Mouse (Mus musculus): ENCODE measurements around the gene Smim5. TPM values are rescaled to one million over a fixed set of nuclear protein-coding genes. Genes with fewer than 3 reads are reported as not detected.
"Not testable (repeated sequence)": the region's sequence is repeated elsewhere in the genome, so short reads cannot be mapped to it uniquely, and the experiment has no call there.

The Smim5 gene
- total RNA-seq (2017) = 1.2 and 2.6 TPM in 2 replicates

- no peak for ATAC-seq (ENCODE audit: extremely low read depth, insufficient number of reproducible peaks, low FRiP score, poor library complexity, severe bottlenecking)
Observed at GRCm38 (mm10) chr11:115899486-115900266, at the start of gene Smim5. Smim5 (plus strand) TSS chr11:115899966.

DNA sequence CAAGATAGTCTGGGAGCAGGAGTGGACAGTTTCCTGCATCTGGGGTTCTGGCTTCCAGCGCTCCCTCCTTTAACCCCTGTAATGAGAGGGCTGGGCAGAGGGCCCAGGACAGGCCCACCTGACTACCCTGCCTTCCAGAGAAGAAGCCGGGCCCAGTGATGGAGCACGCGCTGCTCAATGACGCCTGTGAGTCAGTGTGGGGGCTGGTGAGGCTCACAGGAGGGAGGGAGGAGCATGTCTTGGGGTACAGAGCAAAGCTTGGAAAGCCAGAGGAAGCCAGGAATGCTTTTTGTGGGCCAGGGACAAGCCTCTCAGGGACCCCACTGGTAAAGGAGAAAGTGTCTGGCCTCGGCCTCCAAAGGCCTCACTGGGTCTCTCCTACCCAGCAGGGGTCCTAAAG lies 45.1 kb upstream of the Smim5 start:
- no peak for ATAC-seq (ENCODE audit: extremely low read depth, insufficient number of reproducible peaks, low FRiP score, poor library complexity, severe bottlenecking)

DNA sequence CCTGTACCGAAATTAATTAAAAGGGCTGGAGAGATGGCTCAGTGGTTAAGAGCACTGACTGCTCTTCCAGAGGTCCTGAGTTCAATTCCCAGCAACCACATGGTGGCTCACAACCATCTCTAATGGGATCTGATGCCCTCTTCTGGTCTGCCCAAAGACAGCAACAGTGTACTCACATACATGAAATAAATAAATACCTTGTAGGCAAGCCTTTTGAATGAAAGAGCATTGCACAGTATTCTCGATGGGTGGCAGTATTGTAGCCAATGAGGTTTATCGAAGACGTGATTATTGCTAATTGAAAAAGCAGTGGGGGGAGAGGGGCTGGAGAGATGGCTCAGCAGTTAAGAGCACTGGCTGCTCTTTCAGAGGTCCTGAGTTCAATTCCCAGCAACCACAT lies 42.6 kb upstream of the Smim5 start:
- ATAC-seq (ENCODE audit: extremely low read depth, insufficient number of reproducible peaks, low FRiP score, poor library complexity, severe bottlenecking) = not testable (repeated sequence)

- ATAC-seq (ENCODE audit: extremely low read depth, insufficient number of reproducible peaks, low FRiP score, poor library complexity, severe bottlenecking) = no peak
Observed at GRCm38 (mm10) chr11:115857936-115858335, 41.8 kb upstream of the Smim5 start.

DNA sequence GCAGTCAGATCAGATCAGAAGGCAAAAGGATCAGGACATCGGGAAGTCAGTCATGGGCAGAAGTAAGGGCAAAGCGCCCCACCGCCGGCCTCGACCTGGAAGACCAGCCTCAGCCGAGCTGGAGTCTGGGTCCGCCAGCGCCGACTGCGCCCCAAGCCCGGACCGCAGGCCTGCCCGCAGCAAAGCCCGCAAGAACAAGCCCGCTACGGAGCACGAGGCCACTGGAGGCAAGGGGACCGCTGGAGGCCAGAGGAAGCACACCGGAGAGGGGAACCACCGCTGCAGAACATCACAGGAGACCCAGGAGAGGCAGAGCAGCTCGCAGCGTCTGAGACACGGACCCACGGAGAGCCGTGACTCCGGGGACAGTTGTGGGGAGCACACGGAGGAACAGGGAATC lies 41.4 kb upstream of the Smim5 start, which contains the start of gene Myo15b:
Myo15b (plus strand) TSS at position 53 of the 400 bp plus-strand sequence.
- ATAC-seq (ENCODE audit: extremely low read depth, insufficient number of reproducible peaks, low FRiP score, poor library complexity, severe bottlenecking) = no peak

GRCm38 (mm10) chr11:115859143-115859945 lies 40.4 kb upstream of the Smim5 start:
- peak; percentile 57 for ATAC-seq (ENCODE audit: extremely low read depth, insufficient number of reproducible peaks, low FRiP score, poor library complexity, severe bottlenecking)

DNA sequence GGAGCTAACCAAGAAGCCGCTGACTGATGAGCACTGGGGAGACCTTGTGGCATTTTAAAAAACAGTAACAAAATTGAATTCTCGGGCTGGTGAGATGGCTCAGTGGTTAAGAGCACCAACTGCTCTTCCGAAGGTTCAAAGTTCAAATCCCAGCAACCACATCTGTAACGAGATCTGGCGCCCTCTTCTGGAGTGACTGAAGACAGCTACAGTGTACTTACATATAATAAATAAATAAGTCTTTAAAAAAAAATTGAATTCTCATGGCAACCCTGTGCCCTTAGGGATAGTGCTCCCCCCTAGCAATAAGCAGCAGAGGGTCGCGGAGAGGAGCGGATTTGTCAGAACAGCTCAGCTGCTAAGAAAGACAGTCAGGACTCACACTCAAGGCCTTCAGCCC lies 35.9 kb upstream of the Smim5 start:
- ATAC-seq (ENCODE audit: extremely low read depth, insufficient number of reproducible peaks, low FRiP score, poor library complexity, severe bottlenecking) = no peak

- no peak for ATAC-seq (ENCODE audit: extremely low read depth, insufficient number of reproducible peaks, low FRiP score, poor library complexity, severe bottlenecking)
Observed at GRCm38 (mm10) chr11:115869393-115869792, 30.4 kb upstream of the Smim5 start.

DNA sequence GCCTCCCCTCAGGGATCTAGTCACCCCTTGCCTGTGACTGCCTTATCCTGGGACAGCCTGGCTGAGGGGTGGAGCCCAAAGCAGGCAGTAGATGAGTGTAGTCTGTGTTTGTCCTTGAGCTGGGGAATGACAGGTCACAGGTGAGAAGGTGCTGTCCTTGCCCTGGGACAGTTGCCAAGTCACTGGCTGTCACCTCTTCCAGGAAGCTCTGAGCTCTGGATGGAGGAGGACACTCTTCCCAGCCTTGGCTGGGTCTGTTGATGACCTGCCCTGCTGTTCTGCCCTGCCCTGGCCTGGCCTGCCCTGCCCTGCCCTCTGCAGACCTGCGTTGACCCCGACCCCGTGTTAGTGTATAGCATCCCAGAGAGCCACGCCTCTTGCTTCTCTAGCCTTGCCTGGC lies 27.3 kb upstream of the Smim5 start:
- ATAC-seq (ENCODE audit: extremely low read depth, insufficient number of reproducible peaks, low FRiP score, poor library complexity, severe bottlenecking) = no peak

DNA sequence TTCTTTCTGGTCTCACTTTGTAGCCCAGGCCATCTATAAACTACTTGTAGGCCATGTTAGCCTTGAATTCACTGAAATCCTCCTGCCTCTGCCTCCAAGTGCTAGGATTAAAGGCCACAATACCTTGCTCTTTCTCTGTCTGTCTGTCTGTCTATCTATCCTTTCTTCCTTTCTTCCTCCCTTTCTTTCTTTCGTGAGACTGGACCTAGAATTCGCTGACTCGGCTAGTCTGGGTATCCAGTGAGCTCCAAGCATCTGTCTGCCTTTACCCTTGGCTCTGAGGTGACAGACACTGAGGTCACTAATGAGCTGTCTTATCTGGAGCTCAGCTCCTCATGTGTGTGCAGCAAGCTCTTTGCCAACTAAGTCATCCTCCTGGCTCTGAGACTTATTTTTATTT lies 23.8 kb upstream of the Smim5 start:
- ATAC-seq (ENCODE audit: extremely low read depth, insufficient number of reproducible peaks, low FRiP score, poor library complexity, severe bottlenecking) = no peak

GRCm38 (mm10) chr11:115876438-115876837 lies 23.3 kb upstream of the Smim5 start:
- ATAC-seq (ENCODE audit: extremely low read depth, insufficient number of reproducible peaks, low FRiP score, poor library complexity, severe bottlenecking) = no peak

DNA sequence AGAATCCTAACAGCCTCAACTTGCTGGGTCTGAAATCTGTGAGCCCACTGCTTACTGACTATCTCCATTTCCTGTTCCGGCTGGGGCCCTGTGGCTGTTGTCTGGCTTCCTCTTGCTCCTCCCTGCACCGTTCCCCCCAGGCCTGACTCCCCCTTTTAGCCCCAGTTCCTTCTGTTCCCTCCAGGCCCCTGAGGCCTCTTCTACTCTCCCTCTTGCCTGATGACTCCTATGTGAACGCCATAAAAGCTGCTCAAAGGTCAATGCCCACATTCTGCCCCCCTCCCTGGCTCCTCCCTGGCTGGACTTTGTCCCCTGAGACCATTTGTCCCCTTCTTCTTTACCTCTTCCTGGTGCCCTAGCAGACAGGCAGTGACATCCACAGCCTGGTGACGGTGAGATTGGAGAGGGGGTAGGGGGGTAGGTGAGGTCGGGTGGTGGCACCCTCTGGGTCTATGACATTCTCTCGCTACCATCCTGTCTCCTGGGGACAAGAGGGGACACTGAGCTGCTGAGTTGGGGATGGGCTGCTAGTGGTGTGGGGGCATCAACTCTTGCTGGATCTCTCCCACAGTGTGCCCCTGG lies 22.5 kb upstream of the Smim5 start:
- no peak for ATAC-seq (ENCODE audit: extremely low read depth, insufficient number of reproducible peaks, low FRiP score, poor library complexity, severe bottlenecking)

GRCm38 (mm10) chr11:115878071-115878470 lies 21.7 kb upstream of the Smim5 start:
- no peak for ATAC-seq (ENCODE audit: extremely low read depth, insufficient number of reproducible peaks, low FRiP score, poor library complexity, severe bottlenecking)

DNA sequence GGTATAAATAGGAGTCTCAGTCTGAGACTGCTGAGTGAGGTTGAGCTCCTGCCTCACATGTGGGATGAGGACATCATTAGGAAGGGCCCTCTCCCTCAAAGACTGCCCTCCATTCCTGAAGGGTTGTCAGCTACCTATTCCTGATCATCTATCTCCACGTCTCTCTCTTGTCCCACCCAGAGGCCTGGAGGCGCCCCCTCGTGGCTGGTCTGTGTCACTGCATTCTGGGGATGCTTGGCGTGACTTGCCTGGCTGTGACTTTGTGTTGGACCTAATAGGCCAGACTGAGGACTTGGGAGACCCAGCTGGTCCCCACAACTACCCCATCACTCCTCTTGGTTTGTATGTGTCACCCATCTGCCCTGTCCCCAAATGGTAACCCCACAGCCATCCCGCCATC lies 18.8 kb upstream of the Smim5 start:
- ATAC-seq (ENCODE audit: extremely low read depth, insufficient number of reproducible peaks, low FRiP score, poor library complexity, severe bottlenecking) = peak; percentile 31; the same call in 1 of the 2 replicates

GRCm38 (mm10) chr11:115883251-115883650 lies 16.5 kb upstream of the Smim5 start:
- ATAC-seq (ENCODE audit: extremely low read depth, insufficient number of reproducible peaks, low FRiP score, poor library complexity, severe bottlenecking) = no peak

DNA sequence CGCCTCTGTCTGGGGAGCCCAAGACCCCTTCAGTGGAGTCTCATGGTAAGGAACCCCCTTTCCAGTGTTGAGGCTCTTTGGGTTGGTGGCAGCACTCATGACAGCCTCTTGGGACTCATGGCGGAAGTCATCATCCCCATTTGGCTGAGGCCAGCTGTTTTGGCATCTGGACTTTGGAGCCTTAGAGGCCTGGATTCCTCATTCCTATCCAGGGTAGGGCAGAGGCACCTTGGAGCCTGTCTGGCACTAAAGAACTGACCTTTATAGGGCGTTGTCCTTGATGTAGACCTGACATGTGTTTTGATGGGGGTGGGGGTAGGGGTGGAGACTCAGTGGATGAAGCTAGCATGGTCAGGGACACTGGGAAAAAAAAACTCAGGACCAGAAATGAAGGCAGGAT lies 15.4 kb upstream of the Smim5 start:
- ATAC-seq (ENCODE audit: extremely low read depth, insufficient number of reproducible peaks, low FRiP score, poor library complexity, severe bottlenecking) = no peak

- no peak for ATAC-seq (ENCODE audit: extremely low read depth, insufficient number of reproducible peaks, low FRiP score, poor library complexity, severe bottlenecking)
Observed at GRCm38 (mm10) chr11:115885281-115885680, 14.5 kb upstream of the Smim5 start.

- no peak for ATAC-seq (ENCODE audit: extremely low read depth, insufficient number of reproducible peaks, low FRiP score, poor library complexity, severe bottlenecking)
Observed at GRCm38 (mm10) chr11:115886446-115886845, 13.3 kb upstream of the Smim5 start.

DNA sequence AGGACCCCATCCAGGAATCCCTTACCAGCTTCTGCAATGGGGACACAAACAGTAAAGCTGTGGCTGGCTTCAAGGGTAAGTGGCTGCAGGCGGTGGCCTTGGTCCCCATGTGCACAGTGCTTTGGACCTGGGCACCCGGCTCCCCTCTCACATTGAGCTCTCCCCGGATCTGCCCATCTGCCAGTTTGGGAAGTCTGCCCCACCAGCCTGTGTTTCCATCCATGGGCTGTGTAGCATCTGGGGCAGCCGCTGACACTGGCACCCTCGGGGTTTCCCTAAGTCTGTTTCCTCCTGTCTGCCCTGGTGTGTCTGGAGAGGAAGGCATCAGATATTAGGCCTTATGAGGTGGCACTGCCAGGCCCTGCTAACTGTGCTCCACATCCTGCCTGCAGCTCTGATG lies 11.7 kb upstream of the Smim5 start:
- no peak for ATAC-seq (ENCODE audit: extremely low read depth, insufficient number of reproducible peaks, low FRiP score, poor library complexity, severe bottlenecking)

DNA sequence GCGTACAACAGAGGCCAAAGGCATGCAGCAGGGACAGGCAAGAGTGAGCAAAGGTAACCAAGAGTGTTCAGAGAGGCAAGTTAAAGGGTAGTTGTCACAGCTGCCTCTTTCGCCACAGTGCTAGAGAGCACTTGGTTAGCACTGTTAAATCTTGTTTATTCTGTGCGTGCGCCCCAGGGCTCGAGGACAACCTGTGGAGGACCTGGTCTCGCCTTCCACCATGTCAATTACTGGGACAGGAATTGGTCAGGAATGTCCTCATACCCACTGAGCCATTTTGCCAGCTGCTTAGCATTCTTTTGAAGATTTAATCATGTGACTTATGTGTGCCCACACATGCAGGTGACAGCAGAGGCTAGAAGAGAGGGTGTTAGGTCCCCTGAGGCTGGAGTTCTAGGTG lies 10.6 kb upstream of the Smim5 start:
- no peak for ATAC-seq (ENCODE audit: extremely low read depth, insufficient number of reproducible peaks, low FRiP score, poor library complexity, severe bottlenecking)
